Mouse (Mus musculus): ENCODE results near the gene Prr15l. TPM values are rescaled to one million over a fixed set of nuclear protein-coding genes. Genes with fewer than 3 reads are reported as not detected.

Gene Prr15l
- polyA plus RNA-seq, 1 experiment from 2014 or later = 1.7 TPM

GRCm38 (mm10) chr11:96986463-96986862, 58.6 kb downstream of the Prr15l start:
- DNase-seq (ENCODE audit: low spot score) (no peak), ATAC-seq (replicated peaks; ENCODE audit: insufficient number of reproducible peaks, low FRiP score, low TSS enrichment, low read depth) (no peak)
- Histone ChIP-seq H3K4me2 (ENCODE audit: low read depth, low read length) (no peak overlapping the region), H3K36me3 (replicated peaks; ENCODE audit: control insufficient read depth, insufficient read depth, low read depth, low read length) (no peaks in the 10 kb centered on the region), H3K27ac (replicated peaks; ENCODE audit: low read depth, low read length) (no peak overlapping the region), H3K9me3 (replicated peaks; ENCODE audit: control insufficient read depth, low read length) (no peaks in the 10 kb centered on the region), H3K9ac (replicated peaks; ENCODE audit: low read length) (no peak overlapping the region), H3K4me3 (ENCODE audit: low read depth, low read length) (no peak overlapping the region), H3K27me3 (ENCODE audit: control insufficient read depth, insufficient read depth, low read length) (peaks cover 2% of the 10 kb centered on the region), H3K4me1 (ENCODE audit: control insufficient read depth, insufficient read depth, low read length) (no peaks in the 10 kb centered on the region; the same call in 1 of the 2 replicates)
- WGBS = 58% methylated on average over 3 of the region's 3 CpGs

Other genes starting within 250 kb of the Prr15l start
- gene Snx11, start 150.5 kb upstream of the Prr15l start, polyA plus RNA-seq (2014; fragmentation: Nextera tagmentation; extraction: Ambion mirVana) = 9.8 and 10.4 TPM in 2 replicates
- gene Cbx1, start 139.0 kb upstream of the Prr15l start, polyA plus RNA-seq (2014; fragmentation: Nextera tagmentation; extraction: Ambion mirVana) = 160 and 179 TPM in 2 replicates
- 30.3 and 32.5 TPM in 2 replicates for gene Nfe2l1, start 98.1 kb upstream of the Prr15l start, polyA plus RNA-seq (2014; fragmentation: Nextera tagmentation; extraction: Ambion mirVana)
- 61.1 and 61.2 TPM in 2 replicates for gene Copz2, start 78.2 kb upstream of the Prr15l start, polyA plus RNA-seq (2014; fragmentation: Nextera tagmentation; extraction: Ambion mirVana)
- gene Cdk5rap3, start 11.6 kb upstream of the Prr15l start, polyA plus RNA-seq (2014; fragmentation: Nextera tagmentation; extraction: Ambion mirVana) = 76.0 and 76.2 TPM in 2 replicates
- 26.7 and 29.0 TPM in 2 replicates for gene Pnpo, start 15.9 kb downstream of the Prr15l start, polyA plus RNA-seq (2014; fragmentation: Nextera tagmentation; extraction: Ambion mirVana)
- gene Sp2, start 54.9 kb downstream of the Prr15l start, polyA plus RNA-seq (2014; fragmentation: Nextera tagmentation; extraction: Ambion mirVana) = 15.8 and 18.3 TPM in 2 replicates
- gene Sp6, start 85.3 kb downstream of the Prr15l start, polyA plus RNA-seq (2014; fragmentation: Nextera tagmentation; extraction: Ambion mirVana) = 0.29 and 0.45 TPM in 2 replicates
- 20.4 and 26.0 TPM in 2 replicates for gene Scrn2, start 101.8 kb downstream of the Prr15l start, polyA plus RNA-seq (2014; fragmentation: Nextera tagmentation; extraction: Ambion mirVana)
- 1.1 and 1.3 TPM in 2 replicates for gene Lrrc46, start 113.3 kb downstream of the Prr15l start, polyA plus RNA-seq (2014; fragmentation: Nextera tagmentation; extraction: Ambion mirVana)
- gene Mrpl10, start 113.5 kb downstream of the Prr15l start, polyA plus RNA-seq (2014; fragmentation: Nextera tagmentation; extraction: Ambion mirVana) = 85.7 and 91.2 TPM in 2 replicates
- gene Osbpl7, start 122.5 kb downstream of the Prr15l start, polyA plus RNA-seq (2014; fragmentation: Nextera tagmentation; extraction: Ambion mirVana) = 4.3 and 5.8 TPM in 2 replicates
- not detected in 2 replicates for gene Tbx21, start 187.2 kb downstream of the Prr15l start, polyA plus RNA-seq (2014; fragmentation: Nextera tagmentation; extraction: Ambion mirVana)
- gene Tbkbp1, start 223.4 kb downstream of the Prr15l start, polyA plus RNA-seq (2014; fragmentation: Nextera tagmentation; extraction: Ambion mirVana) = 3.3 and 4.8 TPM in 2 replicates

Measured in embryonic facial prominence, embryonic 11.5 days (tissue).